Mouse (Mus musculus): ENCODE data around the gene Inpp4b. TPM values are rescaled to one million over a fixed set of nuclear protein-coding genes. Genes with fewer than 3 reads are reported as not detected.
A peak's percentile ranks its signal among the peaks of the same experiment; 100 is the strongest.

The Inpp4b gene
- total and polyA plus RNA-seq, 3 experiments: 0.59 to 36.8 (median 35.6) TPM

DNA sequence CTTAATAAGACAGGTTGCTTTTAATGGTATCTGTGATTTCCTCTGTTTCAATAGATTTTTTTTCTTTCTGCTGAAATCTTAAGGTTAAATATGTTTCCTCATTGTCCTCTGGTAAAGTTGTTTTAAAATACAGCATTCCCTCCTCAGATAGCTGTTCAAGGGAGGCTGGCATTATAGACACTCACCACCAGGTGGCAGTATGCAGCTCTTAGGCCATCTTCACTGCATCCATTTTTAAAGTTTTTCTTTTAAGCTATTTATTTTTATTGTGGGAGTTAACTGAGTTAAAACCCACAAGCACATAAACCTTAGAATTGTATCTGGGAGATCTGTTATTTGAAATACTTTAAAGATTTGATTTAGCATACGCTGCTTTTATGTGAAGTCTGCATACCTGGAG, 7.1 kb downstream of the Inpp4b start:
- no peak for DNase-seq (ENCODE audit: low spot score)
- Histone ChIP-seq H3K4me3 (ENCODE audit: low read depth, low read length) (no peak overlapping the region), H3K27me3 (ENCODE audit: insufficient read depth, low read length) (0 out of 2 replicates have a peak, but pooled peaks cover 3% of the 10 kb centered on the region), H3K4me1 (ENCODE audit: insufficient read depth, low read depth, low read length) (no peaks in the 10 kb centered on the region), H3K9me3 (replicated peaks) (no peaks in the 10 kb centered on the region), H3K36me3 (replicated peaks) (no peaks in the 10 kb centered on the region)
- no peak for ATAC-seq (ENCODE audit: extremely low read depth, insufficient number of reproducible peaks, low FRiP score, poor library complexity, severe bottlenecking)
- TF ChIP-seq GATA1 (IDR thresholded peaks at IDR 0.05; ENCODE audit: borderline replicate concordance, low read length): no peak
- TF ChIP-seq CTCF (IDR thresholded peaks at IDR 0.05; ENCODE audit: low read depth, low read length): peak; percentile 55

GRCm38 (mm10) chr8:81353460-81353859, 11.1 kb downstream of the Inpp4b start:
- TF ChIP-seq POLR2AphosphoS5 (IDR thresholded peaks at IDR 0.05; ENCODE audit: insufficient replicate concordance, low read depth, low read length) (no peak), CTCF (IDR thresholded peaks at IDR 0.05; ENCODE audit: low read depth, low read length) (no peak), TAL1 (conservative IDR thresholded peaks at IDR 0.05; ENCODE audit: low read depth, low read length) (no peak), GATA2 (IDR thresholded peaks at IDR 0.05; ENCODE audit: borderline replicate concordance, low read depth, low read length) (no peak), GATA1 (IDR thresholded peaks at IDR 0.05; ENCODE audit: borderline replicate concordance, low read length) (no peak)
- peaks cover 9% of the 10 kb centered on the region; the same call in 1 of the 2 replicates for H3K27me3 ChIP-seq (ENCODE audit: insufficient read depth, low read length)
- no peak overlapping the region for H3K4me3 ChIP-seq (ENCODE audit: low read depth, low read length)
- DNase-seq (ENCODE audit: low spot score): no peak
- no peak for ATAC-seq (ENCODE audit: extremely low read depth, insufficient number of reproducible peaks, low FRiP score, poor library complexity, severe bottlenecking)
- no peaks in the 10 kb centered on the region for H3K9me3 ChIP-seq (replicated peaks)
- no peaks in the 10 kb centered on the region for H3K36me3 ChIP-seq (replicated peaks)
- H3K4me1 ChIP-seq (ENCODE audit: insufficient read depth, low read depth, low read length): no peaks in the 10 kb centered on the region

DNA sequence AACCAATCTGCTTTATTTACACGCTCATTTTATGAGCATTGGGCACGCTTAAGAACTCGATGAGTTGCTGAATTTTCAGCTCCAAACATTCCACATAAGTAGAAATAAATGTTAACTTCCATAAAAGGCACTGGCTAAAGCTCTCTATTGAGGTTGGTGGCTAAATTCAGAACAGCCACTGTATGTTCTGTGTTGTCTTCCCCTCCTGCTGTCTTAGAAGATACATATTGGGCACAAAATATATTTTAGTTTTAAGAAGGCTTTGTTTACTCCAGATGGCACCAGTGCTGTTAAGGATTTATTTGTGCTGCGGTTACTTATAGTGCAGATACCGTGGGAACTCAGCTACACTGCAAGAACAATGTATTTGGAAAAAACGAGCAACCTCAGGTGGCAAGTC, 15.8 kb downstream of the Inpp4b start:
- no peak for TF ChIP-seq POLR2AphosphoS5 (IDR thresholded peaks at IDR 0.05; ENCODE audit: insufficient replicate concordance, low read depth, low read length)
- TF ChIP-seq TAL1 (conservative IDR thresholded peaks at IDR 0.05; ENCODE audit: low read depth, low read length): no peak
- no peak for TF ChIP-seq GATA2 (IDR thresholded peaks at IDR 0.05; ENCODE audit: borderline replicate concordance, low read depth, low read length)
- no peak for TF ChIP-seq CTCF (IDR thresholded peaks at IDR 0.05; ENCODE audit: low read depth, low read length)
- TF ChIP-seq GATA1 (IDR thresholded peaks at IDR 0.05; ENCODE audit: borderline replicate concordance, low read length): no peak
- DNase-seq (ENCODE audit: low spot score): no peak
- peaks cover 13% of the 10 kb centered on the region for H3K27me3 ChIP-seq (ENCODE audit: insufficient read depth, low read length)
- H3K9me3 ChIP-seq (replicated peaks): no peaks in the 10 kb centered on the region
- ATAC-seq (ENCODE audit: extremely low read depth, insufficient number of reproducible peaks, low FRiP score, poor library complexity, severe bottlenecking): no peak
- H3K4me1 ChIP-seq (ENCODE audit: insufficient read depth, low read depth, low read length): no peaks in the 10 kb centered on the region
- no peaks in the 10 kb centered on the region for H3K36me3 ChIP-seq (replicated peaks)
- H3K4me3 ChIP-seq (ENCODE audit: low read depth, low read length): no peak overlapping the region

GRCm38 (mm10) chr8:81360518-81360917, 18.2 kb downstream of the Inpp4b start:
- H3K4me1 ChIP-seq (ENCODE audit: insufficient read depth, low read depth, low read length): no peaks in the 10 kb centered on the region
- peaks cover 13% of the 10 kb centered on the region for H3K27me3 ChIP-seq (ENCODE audit: insufficient read depth, low read length)
- H3K4me3 ChIP-seq (ENCODE audit: low read depth, low read length): no peak overlapping the region
- no peaks in the 10 kb centered on the region for H3K9me3 ChIP-seq (replicated peaks)
- DNase-seq (ENCODE audit: low spot score): no peak
- TF ChIP-seq CTCF (IDR thresholded peaks at IDR 0.05; ENCODE audit: low read depth, low read length) (no peak), POLR2AphosphoS5 (IDR thresholded peaks at IDR 0.05; ENCODE audit: insufficient replicate concordance, low read depth, low read length) (no peak), GATA1 (IDR thresholded peaks at IDR 0.05; ENCODE audit: borderline replicate concordance, low read length) (no peak), GATA2 (IDR thresholded peaks at IDR 0.05; ENCODE audit: borderline replicate concordance, low read depth, low read length) (no peak), TAL1 (conservative IDR thresholded peaks at IDR 0.05; ENCODE audit: low read depth, low read length) (no peak)
- H3K36me3 ChIP-seq (replicated peaks): no peaks in the 10 kb centered on the region
- no peak for ATAC-seq (ENCODE audit: extremely low read depth, insufficient number of reproducible peaks, low FRiP score, poor library complexity, severe bottlenecking)

DNA sequence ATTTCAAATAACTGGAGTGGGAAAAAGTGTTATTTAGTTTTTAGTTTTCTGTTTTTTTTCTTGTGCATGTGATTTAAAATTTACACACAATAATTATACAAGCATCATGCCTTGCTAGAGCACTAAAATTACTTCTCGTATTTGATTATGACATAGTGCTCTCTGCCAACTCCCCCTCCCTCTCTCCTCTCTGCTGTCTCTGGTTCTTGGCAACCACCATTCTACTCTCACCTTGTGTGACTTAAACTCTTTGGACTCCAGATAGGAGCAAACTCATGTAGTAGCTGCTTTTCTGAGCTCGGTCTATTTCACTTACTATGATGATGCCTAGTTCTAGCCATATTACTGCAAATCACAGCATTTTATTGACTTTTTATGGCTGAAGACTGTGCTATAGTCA, 18.8 kb downstream of the Inpp4b start:
- TF ChIP-seq CTCF (IDR thresholded peaks at IDR 0.05; ENCODE audit: low read depth, low read length) (no peak), GATA2 (IDR thresholded peaks at IDR 0.05; ENCODE audit: borderline replicate concordance, low read depth, low read length) (no peak)
- no peaks in the 10 kb centered on the region for H3K9me3 ChIP-seq (replicated peaks)
- no peaks in the 10 kb centered on the region for H3K36me3 ChIP-seq (replicated peaks)
- no peaks in the 10 kb centered on the region for H3K4me1 ChIP-seq (ENCODE audit: insufficient read depth, low read depth, low read length)
- ATAC-seq (ENCODE audit: extremely low read depth, insufficient number of reproducible peaks, low FRiP score, poor library complexity, severe bottlenecking) (no peak), DNase-seq (ENCODE audit: low spot score) (no peak)
- H3K27me3 ChIP-seq (ENCODE audit: insufficient read depth, low read length): peaks cover 13% of the 10 kb centered on the region
- H3K4me3 ChIP-seq (ENCODE audit: low read depth, low read length): no peak overlapping the region

DNA sequence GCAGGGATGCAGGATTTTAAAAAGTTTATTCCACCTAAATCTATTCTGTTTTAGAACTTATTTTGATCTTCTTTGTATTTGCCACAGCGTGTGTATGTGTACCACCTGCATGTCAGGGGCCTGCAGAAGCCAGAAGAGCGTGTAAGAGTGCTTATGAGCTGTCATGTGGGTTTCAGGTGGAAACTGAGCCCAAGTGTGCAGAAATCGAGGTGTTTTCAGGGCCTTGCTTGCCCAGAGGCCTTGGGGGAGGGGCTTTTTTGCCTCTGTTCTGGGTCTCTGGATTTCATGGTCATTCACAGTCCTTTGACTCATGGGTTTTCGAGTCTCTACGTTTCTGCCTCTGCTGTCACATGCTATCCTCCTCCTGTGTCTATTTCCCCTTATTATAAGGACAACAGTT, 28.3 kb downstream of the Inpp4b start:
- no peak for DNase-seq (ENCODE audit: low spot score)
- TF ChIP-seq GATA2 (IDR thresholded peaks at IDR 0.05; ENCODE audit: borderline replicate concordance, low read depth, low read length) (no peak), POLR2AphosphoS5 (IDR thresholded peaks at IDR 0.05; ENCODE audit: insufficient replicate concordance, low read depth, low read length) (no peak), CTCF (IDR thresholded peaks at IDR 0.05; ENCODE audit: low read depth, low read length) (no peak), GATA1 (IDR thresholded peaks at IDR 0.05; ENCODE audit: borderline replicate concordance, low read length) (no peak), TAL1 (conservative IDR thresholded peaks at IDR 0.05; ENCODE audit: low read depth, low read length) (no peak)

DNA sequence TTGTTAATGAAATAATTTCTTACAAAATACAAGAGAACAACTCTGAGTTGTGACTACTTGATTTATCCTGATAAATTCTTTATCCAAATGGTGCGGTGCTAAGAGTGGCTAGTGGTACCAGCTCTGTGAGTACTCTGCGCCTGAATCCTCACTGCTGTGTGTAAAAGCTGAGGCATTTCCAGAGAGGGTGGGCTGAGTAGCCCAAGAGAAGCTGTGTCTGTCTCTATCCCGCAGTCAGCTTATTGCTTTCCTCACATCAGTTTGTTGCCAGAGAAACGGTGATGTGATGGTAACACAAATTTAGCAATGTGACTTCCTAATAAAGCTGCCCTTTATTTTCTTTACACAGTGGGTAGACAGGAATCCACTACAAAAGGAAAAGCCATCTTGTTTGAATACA, 29.5 kb downstream of the Inpp4b start:
- TF ChIP-seq TAL1 (conservative IDR thresholded peaks at IDR 0.05; ENCODE audit: low read depth, low read length): no peak
- TF ChIP-seq GATA1 (IDR thresholded peaks at IDR 0.05; ENCODE audit: borderline replicate concordance, low read length): no peak
- no peak for TF ChIP-seq POLR2AphosphoS5 (IDR thresholded peaks at IDR 0.05; ENCODE audit: insufficient replicate concordance, low read depth, low read length)
- no peaks in the 10 kb centered on the region for H3K4me1 ChIP-seq (ENCODE audit: insufficient read depth, low read depth, low read length)
- no peak overlapping the region for H3K4me3 ChIP-seq (ENCODE audit: low read depth, low read length)
- ATAC-seq (ENCODE audit: extremely low read depth, insufficient number of reproducible peaks, low FRiP score, poor library complexity, severe bottlenecking): no peak
- H3K27me3 ChIP-seq (ENCODE audit: insufficient read depth, low read length): peaks cover 13% of the 10 kb centered on the region
- no peaks in the 10 kb centered on the region for H3K9me3 ChIP-seq (replicated peaks)
- H3K36me3 ChIP-seq (replicated peaks): no peaks in the 10 kb centered on the region
- DNase-seq (ENCODE audit: low spot score): no peak

More for the DNA sequence above, 28.3 kb downstream of the Inpp4b start:
- H3K4me1 ChIP-seq (ENCODE audit: insufficient read depth, low read depth, low read length): no peaks in the 10 kb centered on the region
- H3K9me3 ChIP-seq (replicated peaks): no peaks in the 10 kb centered on the region
- no peak overlapping the region for H3K4me3 ChIP-seq (ENCODE audit: low read depth, low read length)
- ATAC-seq (ENCODE audit: extremely low read depth, insufficient number of reproducible peaks, low FRiP score, poor library complexity, severe bottlenecking): no peak
- H3K27me3 ChIP-seq (ENCODE audit: insufficient read depth, low read length): peaks cover 11% of the 10 kb centered on the region
- H3K36me3 ChIP-seq (replicated peaks): no peaks in the 10 kb centered on the region

Measured in G1E (cell line).